Mouse (Mus musculus): ENCODE results near the gene Cebpa.

The Cebpa gene

DNA sequence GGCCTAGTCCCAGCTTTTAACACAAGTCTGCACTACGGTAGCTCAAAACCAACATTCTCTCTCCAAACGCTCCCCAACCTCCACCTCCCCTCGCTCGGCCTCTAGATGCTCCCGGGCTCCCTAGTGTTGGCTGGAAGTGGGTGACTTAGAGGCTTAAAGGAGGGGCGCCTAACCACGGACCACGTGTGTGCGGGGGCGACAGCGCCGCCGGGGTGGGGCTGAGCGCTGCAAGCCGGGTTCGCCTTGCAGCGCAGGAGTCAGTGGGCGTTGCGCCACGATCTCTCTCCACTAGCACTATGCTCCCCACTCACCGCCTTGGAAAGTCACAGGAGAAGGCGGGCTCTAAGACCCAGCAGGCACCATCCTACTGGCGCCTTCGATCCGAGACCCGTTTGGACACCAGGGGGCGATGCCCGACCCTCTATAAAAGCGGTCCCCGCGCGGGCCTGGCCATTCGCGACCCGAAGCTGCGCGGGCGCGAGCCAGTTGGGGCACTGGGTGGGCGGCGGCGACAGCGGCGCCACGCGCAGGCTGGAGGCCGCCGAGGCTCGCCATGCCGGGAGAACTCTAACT is at the start of gene Cebpa:
Cebpa (plus strand) TSS at position 453 of the 573 bp plus-strand sequence.
- DNase-seq (ENCODE audit: low read depth), result peak; percentile 83

DNA sequence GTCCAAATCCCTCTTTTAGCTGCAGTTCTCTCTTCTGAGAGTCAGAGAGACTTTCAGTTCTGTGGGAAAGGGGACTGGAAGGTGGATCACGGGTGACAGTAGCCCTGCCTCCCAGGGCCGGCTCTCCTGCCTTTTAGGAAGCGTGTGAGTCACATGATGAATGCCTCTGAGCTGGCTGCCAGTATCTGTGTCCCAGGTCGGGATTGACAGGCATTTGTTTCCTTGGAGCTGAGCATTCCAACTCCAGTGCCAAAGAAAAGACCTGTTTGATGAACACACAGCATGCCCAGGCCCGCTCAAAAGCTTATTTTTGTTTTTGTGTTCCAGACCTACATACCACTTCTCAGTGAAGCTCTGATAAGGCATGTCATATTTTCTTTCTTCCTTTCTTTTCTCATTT is 42.4 kb upstream of the Cebpa start:
- DNase-seq (ENCODE audit: low read depth), result no peak

GRCm38 (mm10) chr7:35080843-35081338 is 38.2 kb upstream of the Cebpa start:
- no peak for DNase-seq (ENCODE audit: low read depth)

- DNase-seq (ENCODE audit: low read depth), result no peak
These were observed 37.5 kb upstream of the Cebpa start for GRCm38 (mm10) chr7:35081406-35082104.

GRCm38 (mm10) chr7:35084565-35085360 is 34.3 kb upstream of the Cebpa start:
- DNase-seq (ENCODE audit: low read depth), result no peak

DNA sequence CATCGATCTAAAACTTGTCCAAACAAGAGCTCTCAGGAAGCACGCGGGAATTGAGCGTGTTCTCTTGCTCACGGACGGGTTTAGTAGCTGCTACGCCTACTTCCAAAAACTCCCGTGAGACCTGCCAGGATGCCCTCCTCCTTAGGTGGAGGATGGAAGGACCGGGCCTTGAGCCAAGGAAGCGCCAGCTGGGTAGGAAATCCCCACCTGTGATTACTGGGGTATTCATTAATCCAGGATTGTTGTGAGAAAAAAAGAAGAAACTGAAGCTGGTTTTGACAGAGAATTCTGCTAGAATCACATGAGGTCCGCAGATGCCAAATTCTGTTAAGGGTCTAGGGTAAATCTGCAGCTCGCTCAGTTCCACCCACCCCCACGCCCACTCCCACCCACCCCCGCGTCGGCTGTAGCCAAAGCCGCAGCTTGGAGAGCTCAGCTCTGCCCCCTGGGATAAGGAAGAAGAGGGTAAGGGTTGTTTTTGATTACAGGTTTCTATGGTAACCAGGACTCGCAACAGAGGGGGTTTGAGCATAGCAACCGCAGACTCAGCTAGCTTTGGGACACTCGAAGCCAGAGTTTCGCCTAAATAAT is 32.7 kb upstream of the Cebpa start:
- peak; percentile 50 for DNase-seq (ENCODE audit: low read depth)

- no peak for DNase-seq (ENCODE audit: low read depth)
These were observed 28.5 kb upstream of the Cebpa start for GRCm38 (mm10) chr7:35090550-35090949.

DNA sequence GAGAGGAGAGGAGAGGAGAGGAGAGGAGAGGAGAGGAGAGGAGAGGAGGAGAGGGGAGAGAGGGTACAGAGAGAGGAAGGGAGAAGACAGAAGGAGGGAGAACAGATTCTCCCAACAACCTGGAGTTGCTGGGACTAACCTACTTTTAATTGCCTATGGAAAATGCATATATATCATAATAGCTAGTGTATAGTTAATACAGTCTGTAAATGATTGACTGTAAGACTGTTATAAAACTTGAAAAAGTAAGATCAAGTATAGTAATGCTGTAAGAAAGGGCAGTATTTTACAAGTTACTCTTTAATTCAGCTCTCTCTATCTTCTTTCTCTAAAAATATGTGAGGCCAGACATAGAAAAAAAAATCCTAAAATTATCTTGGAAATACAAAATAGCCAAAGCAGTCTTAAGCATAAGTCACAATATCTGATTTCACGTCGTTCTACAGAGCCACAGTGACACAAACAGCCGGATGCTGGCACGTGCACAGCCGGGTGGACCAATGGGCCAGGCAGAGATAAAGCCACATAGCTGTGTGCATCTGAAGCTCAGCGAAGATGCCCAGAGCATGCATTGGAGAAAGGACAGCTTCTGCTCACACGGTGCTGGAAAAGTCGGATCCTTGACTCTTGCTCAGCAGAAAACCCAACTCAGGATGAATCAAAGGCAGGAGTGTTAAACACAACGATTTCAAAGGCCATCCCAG is 24.0 kb upstream of the Cebpa start:
- DNase-seq (ENCODE audit: low read depth), result no peak

- no peak for DNase-seq (ENCODE audit: low read depth)
These were observed 20.3 kb upstream of the Cebpa start for GRCm38 (mm10) chr7:35098777-35099176.

GRCm38 (mm10) chr7:35099528-35099927 is 19.6 kb upstream of the Cebpa start:
- no peak for DNase-seq (ENCODE audit: low read depth)

GRCm38 (mm10) chr7:35106614-35107013 is 12.5 kb upstream of the Cebpa start:
- no peak for DNase-seq (ENCODE audit: low read depth)

DNA sequence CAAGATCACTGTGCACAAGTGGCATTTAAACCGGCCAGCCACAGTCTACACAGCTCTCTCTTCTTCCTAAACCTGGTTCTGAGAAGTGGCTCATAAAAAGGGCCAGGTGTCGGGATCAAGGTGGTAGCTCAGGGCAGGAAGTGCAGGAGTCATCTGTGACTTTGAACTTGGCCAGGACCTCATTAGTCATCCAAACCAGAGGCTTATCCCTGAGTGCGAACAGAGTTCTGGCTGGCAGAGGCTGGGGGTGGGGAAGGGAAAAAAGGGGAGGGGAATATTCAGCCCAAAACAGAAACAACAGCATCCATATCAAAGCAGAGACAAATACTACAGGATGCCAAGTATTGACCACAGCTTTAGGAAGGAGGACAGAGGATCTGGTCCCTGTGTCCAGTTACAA is 11.5 kb upstream of the Cebpa start:
- no peak for DNase-seq (ENCODE audit: low read depth)

- no peak for DNase-seq (ENCODE audit: low read depth)
These were observed 11.0 kb upstream of the Cebpa start for GRCm38 (mm10) chr7:35108046-35108445.

DNA sequence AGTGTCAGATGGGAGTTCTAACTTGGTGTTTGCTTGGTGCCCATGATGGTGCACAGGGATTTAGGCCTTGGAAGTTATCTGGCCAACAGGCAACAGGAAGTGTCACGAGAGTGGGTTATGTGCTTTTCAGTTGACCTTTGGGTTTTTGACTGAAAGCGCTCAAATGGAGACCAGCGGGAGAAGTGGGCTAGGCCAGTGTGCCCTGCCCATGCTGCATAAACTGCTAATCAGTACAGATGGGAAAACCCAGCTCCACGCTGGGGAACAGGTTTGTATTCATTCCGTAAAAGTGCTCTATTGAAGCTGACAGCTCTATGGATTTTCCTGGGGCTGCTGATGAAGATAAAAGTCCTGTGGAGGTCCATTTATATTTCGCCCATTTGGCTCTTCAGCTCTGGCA is 10.4 kb upstream of the Cebpa start:
- no peak for DNase-seq (ENCODE audit: low read depth)

GRCm38 (mm10) chr7:35113136-35113535 is 6.0 kb upstream of the Cebpa start:
- no peak for DNase-seq (ENCODE audit: low read depth)

- no peak for DNase-seq (ENCODE audit: low read depth)
These were observed 5.4 kb upstream of the Cebpa start for GRCm38 (mm10) chr7:35113721-35114120.

GRCm38 (mm10) chr7:35116524-35116923 is 2.6 kb upstream of the Cebpa start:
- no peak for DNase-seq (ENCODE audit: low read depth)

GRCm38 (mm10) chr7:35117052-35117451 is 2.0 kb upstream of the Cebpa start:
- no peak for DNase-seq (ENCODE audit: low read depth)

DNA sequence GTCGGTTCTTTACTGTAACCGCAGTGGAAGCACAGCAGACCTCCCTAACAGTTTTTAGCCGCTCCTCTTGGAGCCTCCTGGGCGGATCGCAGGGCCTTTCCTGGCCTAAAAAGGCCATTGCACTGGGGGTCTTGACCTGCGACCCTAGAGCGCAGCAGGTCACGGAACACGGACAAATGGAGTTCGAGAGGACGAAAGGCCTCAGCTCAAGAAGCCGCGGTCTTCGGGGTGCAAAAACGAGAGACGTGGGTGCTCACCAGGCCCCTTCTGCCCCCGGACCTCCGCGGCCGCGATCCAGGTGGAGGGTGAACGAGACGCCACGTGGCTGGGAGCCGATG is 1.4 kb upstream of the Cebpa start:
- no peak for DNase-seq (ENCODE audit: low read depth)

- DNase-seq (ENCODE audit: low read depth), result no peak
These were observed 853 bp upstream of the Cebpa start for GRCm38 (mm10) chr7:35118099-35118781.

DNA sequence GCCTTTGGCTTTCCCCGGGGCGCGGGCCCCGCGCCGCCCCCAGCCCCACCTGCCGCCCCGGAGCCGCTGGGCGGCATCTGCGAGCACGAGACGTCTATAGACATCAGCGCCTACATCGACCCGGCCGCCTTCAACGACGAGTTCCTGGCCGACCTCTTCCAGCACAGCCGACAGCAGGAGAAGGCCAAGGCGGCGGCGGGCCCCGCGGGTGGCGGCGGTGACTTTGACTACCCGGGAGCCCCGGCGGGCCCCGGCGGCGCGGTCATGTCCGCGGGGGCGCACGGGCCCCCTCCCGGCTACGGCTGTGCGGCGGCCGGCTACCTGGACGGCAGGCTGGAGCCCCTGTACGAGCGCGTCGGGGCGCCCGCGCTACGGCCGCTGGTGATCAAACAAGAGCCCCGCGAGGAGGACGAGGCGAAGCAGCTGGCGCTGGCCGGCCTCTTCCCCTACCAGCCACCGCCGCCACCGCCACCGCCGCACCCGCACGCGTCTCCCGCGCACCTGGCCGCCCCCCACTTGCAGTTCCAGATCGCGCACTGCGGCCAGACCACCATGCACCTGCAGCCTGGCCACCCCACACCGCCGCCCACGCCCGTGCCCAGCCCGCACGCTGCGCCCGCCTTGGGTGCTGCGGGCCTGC is 533 bp downstream of the Cebpa start:
- DNase-seq (ENCODE audit: low read depth), result no peak

All from c-Kit-positive CD71-negative TER-119-negative erythroid progenitor cells, embryonic 14.5 days (primary cell).